Mouse (Mus musculus) kidney, embryonic 16.5 days (tissue): ENCODE data around the gene Mau2. TPM values are rescaled to one million over a fixed set of nuclear protein-coding genes. Genes with fewer than 3 reads are reported as not detected.
"Not testable (repeated sequence)": the region's sequence is repeated elsewhere in the genome, so short reads cannot be mapped to it uniquely, and the experiment has no call there.

Experiments
- ATAC-seq: fragments of 200-750 bp; cut with Nextera tagmentation; 2 replicates; pipeline ENCODE4 v1.8.0; 2017; ENCODE audit warnings: moderate TSS enrichment; ENCODE audit not compliant: low FRiP score, low TSS enrichment
- H3K27ac ChIP-seq: fragments of 300-500 bp; sonication (generic); 2 replicates; pipeline ENCODE4 v1.5.1; 2014; ENCODE audit warnings: low read length
- H3K27me3 ChIP-seq: fragments of 300-500 bp; sonication (generic); 2 replicates; pipeline ENCODE4 v1.6.1; 2014; ENCODE audit warnings: low read length, control low read depth, mixed read lengths; ENCODE audit not compliant: insufficient read depth
- H3K36me3 ChIP-seq: fragments of 300-500 bp; sonication (generic); 2 replicates; pipeline ENCODE4 v1.6.1; 2014; ENCODE audit warnings: low read length, control low read depth, mixed read lengths; ENCODE audit not compliant: insufficient read depth
- H3K4me1 ChIP-seq: fragments of 300-500 bp; sonication (generic); 2 replicates; pipeline ENCODE4 v1.6.1; 2014; ENCODE audit warnings: low read length, control low read depth, mixed read lengths; ENCODE audit not compliant: insufficient read depth
- H3K4me2 ChIP-seq: fragments of 300-500 bp; sonication (generic); replicated peaks from 2 replicates; pipeline ENCODE4 v1.6.1; 2014; ENCODE audit warnings: low read depth, low read length
- H3K4me3 ChIP-seq: fragments of 300-500 bp; sonication (generic); 2 replicates; pipeline ENCODE4 v1.5.1; 2014; ENCODE audit warnings: mild to moderate bottlenecking, low read length
- H3K9ac ChIP-seq: fragments of 300-500 bp; sonication (generic); replicated peaks from 2 replicates; pipeline ENCODE4 v1.6.1; 2014; ENCODE audit warnings: low read length
- H3K9me3 ChIP-seq: fragments of 300-500 bp; sonication (generic); 2 replicates; pipeline ENCODE4 v1.6.1; 2016; ENCODE audit warnings: low read length, control low read depth
- WGBS: fragments of 180-500 bp; shearing (Covaris S2); extraction: QIAGEN DNeasy Blood & Tissue Kit; methylation state at CpG from one replicate; pipeline ENCODE4 v1.1.7; 2014; 5-methylcytosine and 5-hydroxymethylcytosine counted together
- polyA plus RNA-seq: library from polyadenylated mRNA; unstranded; fragments of >200 nt; fragmentation: Nextera tagmentation; extraction: Ambion mirVana; gene quantifications from 2 replicates; pipeline ENCODE4 v1.2.1, GENCODE M21; 2015

The Mau2 gene
- polyA plus RNA-seq, 1 experiment from 2014 or later: 54.3 TPM

- H3K4me3 ChIP-seq: peak overlapping the region; percentile 33
Observed at GRCm38 (mm10) chr8:70001892-70002191, 40.7 kb downstream of the Mau2 start.

GRCm38 (mm10) chr8:70001176-70001891 is 41.2 kb downstream of the Mau2 start:
- H3K27ac ChIP-seq: peak overlapping the region; percentile 83
- H3K9me3 ChIP-seq: no peaks in the 10 kb centered on the region
- peak; percentile 32 for ATAC-seq
- peaks cover 15% of the 10 kb centered on the region; the same call in 1 of the 2 replicates for H3K4me1 ChIP-seq
- no peaks in the 10 kb centered on the region for H3K36me3 ChIP-seq
- WGBS: 1% methylated on average over 16 of the region's 16 CpGs
- H3K4me3 ChIP-seq: peak overlapping the region; percentile 33
- H3K4me2 ChIP-seq: peak overlapping the region; percentile 64
- peak overlapping the region; percentile 55 for H3K9ac ChIP-seq
- H3K27me3 ChIP-seq: no peaks in the 10 kb centered on the region

More at GRCm38 (mm10) chr8:70001892-70002191, 40.7 kb downstream of the Mau2 start:
- peak overlapping the region; percentile 64 for H3K4me2 ChIP-seq
- not testable (repeated sequence) for H3K27me3 ChIP-seq, ATAC-seq, H3K9me3 ChIP-seq, H3K27ac ChIP-seq, H3K36me3 ChIP-seq
- H3K4me1 ChIP-seq: peaks cover 15% of the 10 kb centered on the region; the same call in 1 of the 2 replicates
- H3K9ac ChIP-seq: 0 out of 2 replicates have a peak overlapping the region, but pooled peaks have one; percentile 55
- WGBS: 42% methylated on average over 7 of the region's 7 CpGs

- no peak for ATAC-seq
- no peaks in the 10 kb centered on the region for H3K27me3 ChIP-seq
- no peak overlapping the region for H3K4me2 ChIP-seq
- H3K4me3 ChIP-seq: no peak overlapping the region
- peaks cover 16% of the 10 kb centered on the region for H3K4me1 ChIP-seq
- no peak overlapping the region for H3K9ac ChIP-seq
- 82% methylated on average over 2 of the region's 2 CpGs for WGBS
- H3K9me3 ChIP-seq: no peaks in the 10 kb centered on the region
- H3K27ac ChIP-seq: no peak overlapping the region
- no peaks in the 10 kb centered on the region for H3K36me3 ChIP-seq
Observed at GRCm38 (mm10) chr8:70000226-70000625, 42.3 kb downstream of the Mau2 start.

- Histone ChIP-seq H3K9me3 (no peaks in the 10 kb centered on the region), H3K9ac (no peak overlapping the region), H3K27me3 (no peaks in the 10 kb centered on the region), H3K4me3 (no peak overlapping the region), H3K4me2 (no peak overlapping the region), H3K27ac (no peak overlapping the region), H3K4me1 (peaks cover 21% of the 10 kb centered on the region), H3K36me3 (no peaks in the 10 kb centered on the region)
- WGBS: 96% methylated on average over 4 of the region's 4 CpGs
- ATAC-seq: no peak
Observed at GRCm38 (mm10) chr8:69999236-69999635, 43.3 kb downstream of the Mau2 start.

GRCm38 (mm10) chr8:69998706-69999105 is 43.8 kb downstream of the Mau2 start:
- no peak overlapping the region for H3K4me3 ChIP-seq
- H3K27me3 ChIP-seq: no peaks in the 10 kb centered on the region
- H3K9ac ChIP-seq: no peak overlapping the region
- 86% methylated on average over 3 of the region's 3 CpGs for WGBS
- no peak overlapping the region for H3K4me2 ChIP-seq
- H3K36me3 ChIP-seq: no peaks in the 10 kb centered on the region
- no peak for ATAC-seq
- H3K9me3 ChIP-seq: no peaks in the 10 kb centered on the region
- no peak overlapping the region for H3K27ac ChIP-seq
- H3K4me1 ChIP-seq: peaks cover 21% of the 10 kb centered on the region

GRCm38 (mm10) chr8:69996589-69997285 is 45.8 kb downstream of the Mau2 start:
- peaks cover 4% of the 10 kb centered on the region; the same call in 1 of the 2 replicates for H3K36me3 ChIP-seq
- WGBS: 2% methylated on average over 35 of the region's 35 CpGs
- no peaks in the 10 kb centered on the region for H3K9me3 ChIP-seq
- H3K27me3 ChIP-seq: no peaks in the 10 kb centered on the region
- peak overlapping the region; percentile 95 for H3K4me3 ChIP-seq
- peak overlapping the region; percentile 92 for H3K4me2 ChIP-seq
- no peak for ATAC-seq
- H3K4me1 ChIP-seq: peaks cover 19% of the 10 kb centered on the region
- peak overlapping the region; percentile 87 for H3K9ac ChIP-seq
- peak overlapping the region; percentile 88 for H3K27ac ChIP-seq

- H3K9ac ChIP-seq: peak within 1 kb of the TSS; percentile 87
- H3K27ac ChIP-seq: peak within 1 kb of the TSS; percentile 90
- peak; percentile 99 for ATAC-seq
- H3K4me3 ChIP-seq: peak within 1 kb of the TSS; percentile 95
- no peaks in the 10 kb centered on the region for H3K27me3 ChIP-seq
- H3K36me3 ChIP-seq: peaks cover 4% of the 10 kb centered on the region; the same call in 1 of the 2 replicates
- 0% methylated on average over 69 of the region's 87 CpGs for WGBS
- H3K4me1 ChIP-seq: peaks cover 12% of the 10 kb centered on the region
- no peaks in the 10 kb centered on the region for H3K9me3 ChIP-seq
- peak within 1 kb of the TSS; percentile 92 for H3K4me2 ChIP-seq
Observed at GRCm38 (mm10) chr8:69995776-69996588, 46.6 kb downstream of the Mau2 start, which contains the start of gene Gatad2a. Gatad2a (minus strand) TSS chr8:69996384.

- Histone ChIP-seq H3K27ac (peak overlapping the region; percentile 90), H3K4me3 (peak overlapping the region; percentile 95), H3K9me3 (no peaks in the 10 kb centered on the region), H3K4me1 (peaks cover 10% of the 10 kb centered on the region), H3K9ac (peak overlapping the region; percentile 87), H3K36me3 (peaks cover 4% of the 10 kb centered on the region; the same call in 1 of the 2 replicates), H3K27me3 (no peaks in the 10 kb centered on the region), H3K4me2 (peak overlapping the region; percentile 86)
- 0% methylated on average over 7 of the region's 7 CpGs for WGBS
- ATAC-seq: no peak
Observed at GRCm38 (mm10) chr8:69995422-69995775, 47.1 kb downstream of the Mau2 start.

GRCm38 (mm10) chr8:69988936-69989335 is 53.6 kb downstream of the Mau2 start:
- H3K9me3 ChIP-seq, H3K4me2 ChIP-seq, H3K27me3 ChIP-seq, H3K27ac ChIP-seq, H3K9ac ChIP-seq, ATAC-seq, H3K36me3 ChIP-seq, H3K4me3 ChIP-seq, H3K4me1 ChIP-seq: not testable (repeated sequence)
- 98% methylated on average over 5 of the region's 7 CpGs for WGBS
